Mouse (Mus musculus) lung, embryonic 15.5 days (tissue): ENCODE results near the gene Arhgap4. TPM values are rescaled to one million over a fixed set of nuclear protein-coding genes. Genes with fewer than 3 reads are reported as not detected.

Experiments used
- ATAC-seq: fragments of 200-750 bp; cut with Nextera tagmentation; 2 replicates; pipeline ENCODE4 v1.8.0; 2017; ENCODE audit warnings: moderate number of reproducible peaks, borderline replicate concordance; ENCODE audit not compliant: low FRiP score, low TSS enrichment; ENCODE audit errors: extremely low read depth
- H3K27ac ChIP-seq: fragments of 300-500 bp; sonication (generic); 2 replicates; pipeline ENCODE4 v1.5.1; 2015; ENCODE audit warnings: moderate library complexity, mild to moderate bottlenecking, inconsistent platforms
- H3K27me3 ChIP-seq: fragments of 300-500 bp; sonication (generic); 2 replicates; pipeline ENCODE4 v1.6.1; 2015; ENCODE audit warnings: inconsistent platforms
- H3K36me3 ChIP-seq: fragments of 300-500 bp; sonication (generic); 2 replicates; pipeline ENCODE4 v1.6.1; 2015; ENCODE audit warnings: inconsistent platforms
- H3K4me1 ChIP-seq: fragments of 300-500 bp; sonication (generic); 2 replicates; pipeline ENCODE4 v1.6.1; 2015; ENCODE audit warnings: inconsistent platforms
- H3K4me2 ChIP-seq: fragments of 300-500 bp; sonication (generic); 2 replicates; pipeline ENCODE4 v1.6.1; 2015; ENCODE audit warnings: inconsistent platforms, mild to moderate bottlenecking, moderate library complexity
- H3K4me3 ChIP-seq: fragments of 300-500 bp; sonication (generic); 2 replicates; pipeline ENCODE4 v1.5.1; 2015; ENCODE audit warnings: mild to moderate bottlenecking, inconsistent platforms
- H3K9ac ChIP-seq: fragments of 300-500 bp; sonication (generic); 2 replicates; pipeline ENCODE4 v1.6.1; 2015; ENCODE audit warnings: inconsistent platforms
- H3K9me3 ChIP-seq: fragments of 300-500 bp; sonication (generic); 2 replicates; pipeline ENCODE4 v1.6.1; 2016; ENCODE audit warnings: inconsistent platforms
- WGBS: fragments of 180-500 bp; shearing (Covaris S2); methylation state at CpG from one replicate; pipeline ENCODE4 v1.1.7; 2015; 5-methylcytosine and 5-hydroxymethylcytosine counted together
- polyA plus RNA-seq: library from polyadenylated mRNA; unstranded; fragments of >200 nt; fragmentation: Nextera tagmentation; extraction: Ambion mirVana; gene quantifications from 2 replicates; pipeline ENCODE4 v1.2.1, GENCODE M21; 2015

The Arhgap4 gene
- polyA plus RNA-seq, 1 experiment from 2014 or later, result 4.3 TPM

DNA sequence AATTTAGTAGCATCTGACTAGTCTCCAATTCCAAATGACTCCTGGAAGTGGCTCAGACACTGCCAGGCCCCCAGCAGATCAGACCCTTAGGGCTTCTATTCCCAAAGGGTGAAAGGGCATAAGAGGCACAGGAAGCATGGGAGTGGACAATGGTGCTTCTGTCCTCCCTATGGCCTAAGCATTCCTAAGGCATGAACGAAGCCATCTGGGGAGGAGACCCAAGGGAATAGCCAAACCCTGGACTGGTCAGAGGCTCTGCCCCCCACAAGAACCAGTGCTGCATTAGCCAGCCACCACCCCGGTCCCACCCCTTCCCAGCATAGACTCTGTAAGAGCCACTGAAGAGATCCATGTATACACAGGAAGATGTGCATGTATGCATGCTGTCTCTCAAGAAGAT lies 45.8 kb downstream of the Arhgap4 start:
- H3K9me3 ChIP-seq, result no peaks in the 10 kb centered on the region
- no peak overlapping the region for H3K9ac ChIP-seq
- no peaks in the 10 kb centered on the region for H3K36me3 ChIP-seq
- H3K4me2 ChIP-seq, result no peak overlapping the region
- peaks cover 13% of the 10 kb centered on the region; the same call in 1 of the 2 replicates for H3K27me3 ChIP-seq
- WGBS, result 62% methylated on average over 2 of the region's 2 CpGs
- H3K4me1 ChIP-seq, result no peaks in the 10 kb centered on the region
- no peak for ATAC-seq
- no peak overlapping the region for H3K4me3 ChIP-seq
- H3K27ac ChIP-seq, result no peak overlapping the region

DNA sequence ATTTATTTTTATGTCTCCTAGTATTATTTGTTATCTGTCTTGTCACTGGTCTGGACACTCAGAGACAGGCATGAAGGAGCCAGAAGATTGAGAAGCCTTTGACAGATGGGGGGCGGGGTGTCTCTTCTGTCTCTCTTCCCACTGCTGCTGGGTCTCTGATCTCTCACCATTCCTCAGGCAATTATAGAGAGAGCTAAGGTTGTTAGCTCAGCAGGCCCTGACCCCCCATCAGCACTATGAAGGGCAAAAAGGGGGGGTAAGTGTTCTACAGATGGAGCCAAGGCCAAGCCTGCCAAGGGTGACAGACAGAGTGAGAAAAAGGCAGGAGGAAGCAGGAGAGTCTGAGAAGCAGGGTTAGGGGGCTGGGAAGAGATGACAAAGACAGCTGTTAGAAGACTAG lies 49.7 kb downstream of the Arhgap4 start:
- no peaks in the 10 kb centered on the region for H3K36me3 ChIP-seq
- H3K4me1 ChIP-seq, result no peaks in the 10 kb centered on the region
- no peaks in the 10 kb centered on the region for H3K27me3 ChIP-seq
- 28% methylated on average over 1 of the region's 1 CpGs for WGBS
- no peak overlapping the region for H3K4me2 ChIP-seq
- no peak overlapping the region for H3K9ac ChIP-seq
- no peaks in the 10 kb centered on the region for H3K9me3 ChIP-seq
- ATAC-seq, result no peak
- no peak overlapping the region for H3K4me3 ChIP-seq
- H3K27ac ChIP-seq, result no peak overlapping the region

DNA sequence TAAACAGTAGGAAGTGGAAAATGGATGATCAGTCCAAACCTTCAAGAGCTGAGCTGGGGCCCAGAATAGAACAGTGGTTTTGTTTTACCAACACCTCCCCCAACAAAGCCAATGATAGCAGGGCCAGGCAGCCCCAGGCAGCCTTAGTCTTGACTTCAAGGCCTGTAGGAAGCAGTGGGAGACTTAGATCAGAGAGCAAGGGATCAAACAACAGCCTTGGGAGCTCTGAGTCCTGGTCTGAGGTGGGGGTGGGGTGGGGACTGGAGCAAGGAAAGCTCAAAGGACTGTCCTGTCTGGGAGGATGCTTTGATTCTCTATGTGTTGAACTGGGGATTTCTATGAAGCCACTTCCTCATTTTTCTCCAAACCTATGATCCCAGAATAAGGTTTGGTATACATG lies 50.2 kb downstream of the Arhgap4 start:
- Histone ChIP-seq H3K9ac (no peak overlapping the region), H3K36me3 (no peaks in the 10 kb centered on the region), H3K27me3 (no peaks in the 10 kb centered on the region), H3K4me1 (no peaks in the 10 kb centered on the region), H3K27ac (no peak overlapping the region), H3K9me3 (no peaks in the 10 kb centered on the region), H3K4me3 (no peak overlapping the region), H3K4me2 (no peak overlapping the region)
- ATAC-seq, result no peak

DNA sequence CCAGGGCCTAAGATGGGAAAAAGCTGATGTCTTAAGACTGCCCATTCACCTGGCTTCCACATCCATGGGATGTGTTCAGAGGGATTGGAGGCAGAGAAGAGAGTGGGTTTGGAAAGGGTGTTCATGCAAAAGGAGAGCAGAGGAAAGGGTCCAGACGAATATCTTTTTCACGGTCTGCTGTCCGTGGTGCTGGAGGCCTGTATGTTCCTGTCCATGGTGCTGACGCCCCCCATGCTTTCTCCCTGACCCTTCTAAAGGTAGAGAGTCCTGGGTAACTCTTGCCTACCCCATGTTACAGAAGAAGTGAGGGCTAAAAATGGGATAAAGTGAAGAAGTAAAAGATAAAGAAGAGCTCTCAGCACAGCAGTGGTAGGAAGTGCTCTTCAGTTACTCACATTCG lies 52.3 kb downstream of the Arhgap4 start:
- no peaks in the 10 kb centered on the region for H3K36me3 ChIP-seq
- no peaks in the 10 kb centered on the region for H3K27me3 ChIP-seq
- no peak overlapping the region for H3K4me3 ChIP-seq
- no peak overlapping the region for H3K27ac ChIP-seq
- no peaks in the 10 kb centered on the region for H3K9me3 ChIP-seq
- H3K4me1 ChIP-seq, result no peaks in the 10 kb centered on the region
- no peak for ATAC-seq
- H3K9ac ChIP-seq, result no peak overlapping the region
- 16% methylated on average over 5 of the region's 5 CpGs for WGBS
- H3K4me2 ChIP-seq, result no peak overlapping the region

DNA sequence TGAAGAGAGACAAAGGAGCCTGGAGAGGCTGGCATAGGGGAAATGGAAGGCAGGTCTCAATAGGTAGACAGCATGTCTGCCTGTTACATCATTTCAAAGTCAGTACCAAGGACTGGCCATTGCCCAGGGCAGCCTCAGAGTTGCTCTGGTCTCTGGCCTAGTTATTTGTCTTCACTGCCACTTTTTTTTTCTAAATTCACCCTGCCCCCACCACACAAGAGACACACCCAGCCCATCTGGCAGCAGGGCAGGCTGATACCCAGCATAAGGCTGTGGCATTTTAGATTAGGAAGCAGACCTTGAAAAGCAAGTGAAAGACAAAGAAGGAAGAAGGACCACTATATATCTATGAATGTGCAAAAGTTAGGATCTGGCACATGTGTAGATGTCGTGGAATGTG lies 53.8 kb downstream of the Arhgap4 start:
- Histone ChIP-seq H3K4me2 (no peak overlapping the region), H3K4me1 (no peaks in the 10 kb centered on the region), H3K9ac (no peak overlapping the region), H3K36me3 (no peaks in the 10 kb centered on the region), H3K9me3 (no peaks in the 10 kb centered on the region), H3K27me3 (no peaks in the 10 kb centered on the region), H3K4me3 (no peak overlapping the region), H3K27ac (no peak overlapping the region)
- ATAC-seq, result no peak
- WGBS, result 47% methylated on average over 1 of the region's 1 CpGs

DNA sequence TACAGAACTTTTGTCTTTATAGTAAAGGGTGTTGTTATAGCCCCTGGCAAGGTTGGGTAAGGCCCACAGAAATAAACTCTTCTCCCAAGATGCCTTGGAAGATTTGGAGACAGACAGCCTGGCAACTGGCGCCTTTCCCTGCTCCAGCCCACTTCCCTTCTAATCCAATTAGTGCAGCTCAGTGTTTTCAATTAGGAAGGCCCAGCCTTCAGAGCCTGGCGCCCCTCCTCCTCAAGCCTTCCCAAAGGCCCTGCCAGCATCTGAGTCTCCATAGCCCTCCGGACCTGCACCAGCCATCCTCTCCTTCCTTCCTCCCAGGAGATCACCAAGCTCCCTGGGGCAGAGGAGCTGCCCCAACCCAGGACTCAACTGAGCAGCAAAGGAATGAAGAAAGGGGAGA lies 54.4 kb downstream of the Arhgap4 start:
- ATAC-seq, result no peak
- Histone ChIP-seq H3K4me2 (no peak overlapping the region), H3K9ac (no peak overlapping the region), H3K36me3 (no peaks in the 10 kb centered on the region), H3K27ac (no peak overlapping the region), H3K27me3 (no peaks in the 10 kb centered on the region), H3K9me3 (no peaks in the 10 kb centered on the region), H3K4me1 (no peaks in the 10 kb centered on the region), H3K4me3 (no peak overlapping the region)
- WGBS, result 26% methylated on average over 3 of the region's 3 CpGs

DNA sequence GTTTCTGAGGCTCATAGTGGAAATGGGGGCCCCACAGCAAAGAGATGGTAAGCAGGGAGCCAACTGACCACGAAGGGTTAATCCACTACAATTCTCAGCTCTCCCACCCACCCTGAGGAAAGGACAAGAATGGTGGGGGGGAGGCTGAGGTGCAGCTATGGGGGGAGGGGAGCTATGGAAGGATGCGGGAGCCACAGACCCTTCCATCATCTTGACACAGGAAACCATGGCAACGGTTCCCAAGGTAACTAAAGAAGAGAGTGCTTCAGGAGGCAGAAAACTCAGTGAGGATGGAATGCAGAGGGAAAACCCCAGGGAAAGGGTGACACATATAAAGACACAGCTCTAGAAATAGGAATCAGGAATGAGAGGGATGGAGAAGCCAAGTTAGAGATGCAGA lies 57.0 kb downstream of the Arhgap4 start:
- no peak overlapping the region for H3K27ac ChIP-seq
- WGBS, result 43% methylated on average over 3 of the region's 3 CpGs
- no peak overlapping the region for H3K4me2 ChIP-seq
- no peaks in the 10 kb centered on the region for H3K4me1 ChIP-seq
- H3K9ac ChIP-seq, result no peak overlapping the region
- H3K27me3 ChIP-seq, result no peaks in the 10 kb centered on the region
- no peaks in the 10 kb centered on the region for H3K9me3 ChIP-seq
- H3K36me3 ChIP-seq, result no peaks in the 10 kb centered on the region
- ATAC-seq, result no peak
- H3K4me3 ChIP-seq, result no peak overlapping the region

DNA sequence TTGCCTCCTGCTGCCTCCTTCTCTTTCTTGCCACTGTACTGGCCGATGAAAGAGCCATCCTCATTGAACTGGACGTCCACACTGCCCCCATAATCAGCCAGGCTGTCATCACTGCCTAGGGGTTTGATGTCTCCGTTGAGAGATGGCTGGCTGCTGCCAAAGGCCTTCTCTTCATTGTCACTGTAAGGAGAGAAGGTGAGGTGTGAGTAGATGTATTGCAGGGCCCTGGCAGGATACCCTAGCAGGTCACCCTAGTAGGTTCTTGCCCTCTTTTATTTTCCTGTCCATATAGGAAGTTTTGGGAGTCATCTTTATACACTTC lies 66.6 kb downstream of the Arhgap4 start:
- no peak for ATAC-seq
- H3K27ac ChIP-seq, result no peak overlapping the region
- WGBS, result 50% methylated on average over 3 of the region's 3 CpGs
- H3K36me3 ChIP-seq, result no peaks in the 10 kb centered on the region
- H3K4me3 ChIP-seq, result no peak overlapping the region
- H3K9me3 ChIP-seq, result no peaks in the 10 kb centered on the region
- H3K9ac ChIP-seq, result no peak overlapping the region
- no peaks in the 10 kb centered on the region for H3K27me3 ChIP-seq
- no peak overlapping the region for H3K4me2 ChIP-seq
- no peaks in the 10 kb centered on the region for H3K4me1 ChIP-seq

DNA sequence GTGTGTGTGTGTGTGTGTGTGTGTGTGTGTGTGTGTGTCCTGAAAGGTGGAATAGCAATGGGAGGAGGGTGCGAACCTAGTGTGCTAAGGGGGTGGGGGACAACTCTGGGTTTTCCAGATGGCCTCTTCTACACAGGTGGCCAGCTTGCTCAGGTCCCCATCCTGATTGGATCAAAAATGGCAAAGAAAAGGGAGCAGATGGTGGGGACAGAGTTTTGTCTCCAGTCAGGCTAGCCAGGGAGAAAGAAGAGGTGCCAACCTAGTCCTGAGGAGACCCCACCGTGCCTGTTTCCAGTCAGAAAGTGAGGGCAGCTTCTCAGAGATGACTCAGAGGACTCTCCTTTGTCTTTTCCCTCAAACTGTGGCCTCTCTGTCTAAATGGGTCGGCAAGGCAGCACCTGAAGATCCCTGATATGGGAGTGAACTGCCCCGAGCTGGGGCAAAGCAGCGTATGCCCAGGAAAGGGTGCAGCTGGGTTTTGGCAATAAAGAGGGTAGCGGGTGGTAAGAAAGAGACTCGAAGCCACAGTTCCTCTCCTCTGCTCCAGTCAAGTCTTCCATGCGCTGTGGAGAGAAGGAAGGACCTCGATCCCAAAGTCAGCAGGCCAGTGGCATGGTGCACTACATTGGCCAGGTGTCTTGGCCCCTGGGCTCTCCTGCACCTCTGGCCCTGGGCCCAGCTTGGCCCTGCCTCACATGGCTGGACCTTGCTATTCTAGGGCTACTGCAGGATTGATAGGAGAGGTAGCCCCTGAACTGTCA lies 67.2 kb downstream of the Arhgap4 start:
- no peak overlapping the region for H3K4me3 ChIP-seq
- no peak for ATAC-seq
- no peaks in the 10 kb centered on the region for H3K4me1 ChIP-seq
- 77% methylated on average over 9 of the region's 9 CpGs for WGBS
- no peak overlapping the region for H3K9ac ChIP-seq
- H3K27me3 ChIP-seq, result no peaks in the 10 kb centered on the region
- no peaks in the 10 kb centered on the region for H3K9me3 ChIP-seq
- H3K36me3 ChIP-seq, result no peaks in the 10 kb centered on the region
- H3K27ac ChIP-seq, result no peak overlapping the region
- no peak overlapping the region for H3K4me2 ChIP-seq

Other genes with a start within 250 kb of the Arhgap4 start
- gene Slc6a8, start 248.7 kb downstream of the Arhgap4 start, polyA plus RNA-seq, result 6.2 and 6.6 TPM in 2 replicates
- gene Bcap31, start 205.7 kb downstream of the Arhgap4 start, polyA plus RNA-seq, result 287 and 292 TPM in 2 replicates
- 23.3 and 25.1 TPM in 2 replicates for gene Abcd1, start 205.3 kb downstream of the Arhgap4 start, polyA plus RNA-seq
- 0.30 and 0.67 TPM in 2 replicates for gene Plxnb3, start 164.8 kb downstream of the Arhgap4 start, polyA plus RNA-seq
- gene Srpk3, start 147.5 kb downstream of the Arhgap4 start, polyA plus RNA-seq, result 3.7 and 5.4 TPM in 2 replicates
- gene Idh3g, start 135.0 kb downstream of the Arhgap4 start, polyA plus RNA-seq, result 225 and 230 TPM in 2 replicates
- 178 and 183 TPM in 2 replicates for gene Ssr4, start 134.8 kb downstream of the Arhgap4 start, polyA plus RNA-seq
- gene Pdzd4, start 96.9 kb downstream of the Arhgap4 start, polyA plus RNA-seq, result 0.47 and 0.67 TPM in 2 replicates
- 0.13 and 0.14 TPM in 2 replicates for gene Avpr2, start 29.8 kb downstream of the Arhgap4 start, polyA plus RNA-seq
- 2.7 and 2.9 TPM in 2 replicates for gene L1cam, start 25.8 kb downstream of the Arhgap4 start, polyA plus RNA-seq
- gene Naa10, start 74 bp upstream of the Arhgap4 start, polyA plus RNA-seq, result 138 and 143 TPM in 2 replicates
- gene Renbp, start 9.0 kb upstream of the Arhgap4 start, polyA plus RNA-seq, result 34.1 and 35.1 TPM in 2 replicates
- 52.9 and 56.8 TPM in 2 replicates for gene Hcfc1, start 44.5 kb upstream of the Arhgap4 start, polyA plus RNA-seq
- gene Irak1, start 102.0 kb upstream of the Arhgap4 start, polyA plus RNA-seq, result 61.6 and 67.9 TPM in 2 replicates
- gene Opn1mw, start 205.6 kb upstream of the Arhgap4 start, polyA plus RNA-seq, result not detected in 2 replicates
- 13.1 and 15.1 TPM in 2 replicates for gene Mecp2, start 213.5 kb upstream of the Arhgap4 start, polyA plus RNA-seq
- not detected in 2 replicates for gene Tex28, start 246.0 kb upstream of the Arhgap4 start, polyA plus RNA-seq